Mouse (Mus musculus) heart, adult 18-20 months (tissue): ENCODE measurements around the gene Trpm7. TPM values are rescaled to one million over a fixed set of nuclear protein-coding genes. Genes with fewer than 3 reads are reported as not detected.

Source experiments
- microRNA-seq, 2 experiments: library from miRNA; unstranded; fragments of <30 nt; microRNA quantifications; one replicate each; pipeline ENCODE4 v1.2.0; 2022
- total RNA-seq, 2 experiments: library from RNA; stranded (reverse); gene quantifications; 2 replicates each; pipeline ENCODE4 v1.2.3; 2021

Trpm7 gene
- total RNA-seq, 2 experiments from 2014 or later: 22.8 to 27.5 TPM

Small RNA genes within 50 kb of the gene (microRNA-seq; reads per million reads assigned to microRNA genes)
- 1.5 to 2.2 reads per million in 2 experiments for gene Mir3473g

Other genes with a start within 250 kb of the Trpm7 start
- 10 to 100 TPM in 1 of 2 experiments, 1 to 10 TPM in 1; 8.8 to 10.0 TPM for gene Gabpb1, start 199.9 kb downstream of the Trpm7 start, total RNA-seq
- 10 to 100 TPM; 27.3 to 29.9 TPM for gene Usp8, start 168.9 kb downstream of the Trpm7 start, total RNA-seq
- not detected for gene Usp50, start 92.8 kb downstream of the Trpm7 start, total RNA-seq
- gene Sppl2a, start 57.0 kb upstream of the Trpm7 start, total RNA-seq: 10 to 100 TPM; 50.5 to 58.0 TPM
- 1 to 10 TPM; 5.4 to 6.4 TPM for gene Ap4e1, start 132.5 kb upstream of the Trpm7 start, total RNA-seq
- 10 to 100 TPM; 20.3 to 21.1 TPM for gene Blvra, start 194.4 kb upstream of the Trpm7 start, total RNA-seq